Mouse (Mus musculus) embryonic facial prominence, embryonic 11.5 days (tissue): ENCODE data around the gene Plcl1. TPM values are rescaled to one million over a fixed set of nuclear protein-coding genes. Genes with fewer than 3 reads are reported as not detected.
"Not testable (repeated sequence)": the region's sequence is repeated elsewhere in the genome, so short reads cannot be mapped to it uniquely, and the experiment has no call there.

Experiments
- ATAC-seq: fragments of 200-750 bp; cut with Nextera tagmentation; replicated peaks from 2 replicates; pipeline ENCODE4 v1.8.0; 2017; ENCODE audit warnings: low read depth; ENCODE audit not compliant: insufficient number of reproducible peaks, low FRiP score, low TSS enrichment
- DNase-seq: peaks from one replicate; pipeline ENCODE4 v3.0.0-alpha.2; 2015; ENCODE audit warnings: low spot score
- H3K27ac ChIP-seq: fragments of 300-500 bp; sonication (generic); replicated peaks from 2 replicates; pipeline ENCODE4 v1.5.1; 2014; ENCODE audit warnings: mild to moderate bottlenecking, low read depth, low read length, control low read depth
- H3K27me3 ChIP-seq: fragments of 300-500 bp; sonication (generic); 2 replicates; pipeline ENCODE4 v1.6.1; 2014; ENCODE audit warnings: mild to moderate bottlenecking, low read length, moderate library complexity, mixed read lengths; ENCODE audit not compliant: control insufficient read depth, insufficient read depth
- H3K36me3 ChIP-seq: fragments of 300-500 bp; sonication (generic); replicated peaks from 2 replicates; pipeline ENCODE4 v1.6.1; 2014; ENCODE audit warnings: low read depth, mild to moderate bottlenecking, low read length, moderate library complexity, mixed read lengths; ENCODE audit not compliant: control insufficient read depth, insufficient read depth
- H3K4me1 ChIP-seq: fragments of 300-500 bp; sonication (generic); 2 replicates; pipeline ENCODE4 v1.6.1; 2014; ENCODE audit warnings: low read length, mixed read lengths; ENCODE audit not compliant: control insufficient read depth, insufficient read depth
- H3K4me2 ChIP-seq: fragments of 300-500 bp; sonication (generic); 2 replicates; pipeline ENCODE4 v1.6.1; 2014; ENCODE audit warnings: low read depth, mild to moderate bottlenecking, control low read depth, low read length, moderate library complexity
- H3K4me3 ChIP-seq: fragments of 300-500 bp; sonication (generic); 2 replicates; pipeline ENCODE4 v1.5.1; 2014; ENCODE audit warnings: low read depth, low read length, control low read depth
- H3K9ac ChIP-seq: fragments of 300-500 bp; sonication (generic); replicated peaks from 2 replicates; pipeline ENCODE4 v1.6.1; 2014; ENCODE audit warnings: mild to moderate bottlenecking, control low read depth, low read length
- H3K9me3 ChIP-seq: fragments of 300-500 bp; sonication (generic); replicated peaks from 2 replicates; pipeline ENCODE4 v1.6.1; 2016; ENCODE audit warnings: mild to moderate bottlenecking, low read length, inconsistent platforms, mixed read lengths; ENCODE audit not compliant: control insufficient read depth
- WGBS: fragments of 180-500 bp; shearing (Covaris S2); extraction: QIAGEN DNeasy Blood & Tissue Kit; methylation state at CpG from one replicate; pipeline ENCODE4 v1.1.7; 2014; 5-methylcytosine and 5-hydroxymethylcytosine counted together
- polyA plus RNA-seq: library from polyadenylated mRNA; unstranded; fragments of >200 nt; fragmentation: Nextera tagmentation; extraction: Ambion mirVana; gene quantifications from 2 replicates; pipeline ENCODE4 v1.2.1, GENCODE M21; 2014

Gene Plcl1
- polyA plus RNA-seq, 1 experiment from 2014 or later, result 1.2 TPM

DNA sequence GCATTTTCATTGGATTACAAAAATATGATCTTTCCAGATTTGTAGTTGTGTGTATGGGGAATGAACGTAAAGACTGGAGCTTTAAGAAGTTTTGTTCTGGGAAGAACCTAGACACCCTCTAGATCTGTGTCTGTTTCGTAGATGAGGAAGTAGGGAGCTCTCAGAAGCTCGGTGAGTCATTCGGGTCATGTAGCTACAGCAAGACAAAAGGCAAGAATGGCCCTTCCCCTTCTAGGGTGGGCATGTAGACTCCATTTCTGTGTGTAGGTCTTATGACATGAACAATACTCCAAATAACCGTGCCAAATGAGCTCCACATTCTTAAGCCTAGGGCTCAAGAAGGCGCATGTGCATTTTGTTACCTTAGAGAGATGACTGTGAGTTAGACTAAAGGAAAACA is 101.3 kb downstream of the Plcl1 start:
- Histone ChIP-seq H3K27me3 (no peaks in the 10 kb centered on the region), H3K27ac (no peak overlapping the region), H3K4me1 (no peaks in the 10 kb centered on the region), H3K4me2 (no peak overlapping the region), H3K9me3 (no peaks in the 10 kb centered on the region), H3K36me3 (no peaks in the 10 kb centered on the region), H3K9ac (no peak overlapping the region), H3K4me3 (no peak overlapping the region)
- ATAC-seq, result no peak
- 77% methylated on average over 6 of the region's 6 CpGs for WGBS
- DNase-seq, result peak; percentile 20

- H3K36me3 ChIP-seq, result no peaks in the 10 kb centered on the region
- DNase-seq (no peak), ATAC-seq (no peak)
- WGBS, result 87% methylated on average over 1 of the region's 1 CpGs
- no peak overlapping the region for H3K4me3 ChIP-seq
- H3K27me3 ChIP-seq, result no peaks in the 10 kb centered on the region
- H3K27ac ChIP-seq, result no peak overlapping the region
- H3K4me1 ChIP-seq, result no peaks in the 10 kb centered on the region
- no peak overlapping the region for H3K9ac ChIP-seq
- H3K4me2 ChIP-seq, result no peak overlapping the region
- H3K9me3 ChIP-seq, result no peaks in the 10 kb centered on the region
Observed at GRCm38 (mm10) chr1:55509587-55509986, 103.9 kb downstream of the Plcl1 start.

DNA sequence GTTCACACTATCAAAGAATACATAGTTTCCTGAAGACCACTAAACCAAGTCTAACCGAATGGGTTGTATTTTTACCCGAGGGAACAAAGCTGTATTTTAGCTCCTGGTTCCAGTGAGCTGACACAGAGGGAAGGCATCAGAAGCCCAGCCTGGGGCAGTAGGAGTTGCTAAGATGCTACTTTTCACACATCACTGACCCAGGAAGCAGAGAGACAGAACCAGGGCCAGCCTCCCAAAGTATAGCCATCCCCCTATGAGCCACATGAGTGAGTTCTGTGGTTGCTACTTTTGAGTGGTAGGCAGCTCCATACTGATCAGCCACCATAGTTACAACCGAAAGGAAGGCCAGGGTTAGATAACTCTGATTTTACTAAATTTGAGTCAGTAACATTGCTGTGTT is 106.4 kb downstream of the Plcl1 start:
- no peak for ATAC-seq
- WGBS, result 69% methylated on average over 3 of the region's 3 CpGs
- H3K4me3 ChIP-seq, result no peak overlapping the region
- no peaks in the 10 kb centered on the region for H3K36me3 ChIP-seq
- no peaks in the 10 kb centered on the region for H3K4me1 ChIP-seq
- H3K4me2 ChIP-seq, result no peak overlapping the region
- no peak for DNase-seq
- no peak overlapping the region for H3K9ac ChIP-seq
- no peaks in the 10 kb centered on the region for H3K27me3 ChIP-seq
- H3K9me3 ChIP-seq, result no peaks in the 10 kb centered on the region
- H3K27ac ChIP-seq, result no peak overlapping the region

DNA sequence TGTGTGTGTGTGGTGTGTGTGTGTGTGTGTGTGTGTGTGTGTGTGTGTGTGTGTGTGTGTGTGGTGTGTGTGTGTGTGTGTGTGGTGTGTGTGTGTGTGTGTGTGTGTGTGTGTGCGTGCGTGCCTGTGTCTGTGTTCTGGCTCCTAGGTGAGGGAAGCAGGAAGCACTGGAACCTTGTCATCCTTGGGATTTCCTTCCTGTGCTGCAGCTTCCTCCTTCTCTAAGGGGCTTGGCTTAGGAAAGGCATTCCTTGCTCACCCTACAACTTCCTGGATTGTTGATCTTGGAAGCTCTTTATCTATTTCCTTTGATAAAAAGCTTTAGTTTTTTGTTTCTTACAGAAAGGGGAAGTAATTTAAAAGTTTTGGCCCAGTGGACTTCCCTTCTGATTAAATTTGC is 107.1 kb downstream of the Plcl1 start:
- H3K27me3 ChIP-seq, H3K36me3 ChIP-seq, H3K4me2 ChIP-seq, H3K4me1 ChIP-seq, H3K9ac ChIP-seq, H3K9me3 ChIP-seq, H3K27ac ChIP-seq, DNase-seq, ATAC-seq, H3K4me3 ChIP-seq: not testable (repeated sequence)
- WGBS, result 80% methylated on average over 2 of the region's 2 CpGs

DNA sequence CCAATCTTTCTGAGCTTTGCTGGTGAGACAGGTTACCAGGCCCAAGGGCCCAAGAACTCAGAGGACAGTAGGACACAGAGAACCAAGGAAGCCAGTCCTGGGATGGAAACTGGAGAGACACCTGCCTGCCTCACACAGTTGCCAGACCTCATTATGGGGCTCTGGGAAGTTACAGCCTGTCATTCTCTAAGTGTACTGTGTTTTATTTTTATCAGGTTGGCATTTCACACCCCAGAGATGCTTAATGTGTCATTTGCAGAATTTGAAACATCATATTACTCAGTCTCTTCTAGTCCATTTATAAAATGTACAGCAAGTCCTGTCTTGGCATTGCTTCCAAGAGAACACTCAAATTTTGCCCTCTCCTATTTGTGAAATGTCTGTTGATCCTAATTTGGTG is 111.5 kb downstream of the Plcl1 start:
- ATAC-seq (no peak), DNase-seq (no peak)
- H3K27me3 ChIP-seq, result no peaks in the 10 kb centered on the region

DNA sequence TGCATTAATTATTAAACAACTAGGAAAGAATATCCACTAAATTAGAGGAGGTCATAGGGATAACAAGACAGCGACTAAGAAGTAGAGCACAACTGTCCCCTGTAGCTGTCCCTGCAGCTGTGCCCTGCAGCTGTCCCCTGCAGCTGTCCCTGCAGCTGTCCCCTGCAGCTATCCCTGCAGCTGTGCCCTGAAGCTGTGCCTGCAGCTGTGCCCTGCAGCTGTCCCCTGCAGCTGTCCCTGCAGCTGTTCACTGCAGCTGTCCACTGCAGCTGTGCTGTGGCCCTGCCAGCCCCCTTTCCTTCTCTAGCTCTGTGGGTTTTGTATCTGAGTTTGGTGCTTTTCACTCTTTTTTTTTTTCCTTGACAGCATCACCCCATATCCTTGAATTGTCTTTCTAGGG is 118.2 kb downstream of the Plcl1 start:
- 83% methylated on average over 1 of the region's 1 CpGs for WGBS

More for the DNA sequence above, 111.5 kb downstream of the Plcl1 start:
- Histone ChIP-seq H3K36me3 (no peaks in the 10 kb centered on the region), H3K4me1 (no peaks in the 10 kb centered on the region), H3K9me3 (no peaks in the 10 kb centered on the region), H3K4me2 (no peak overlapping the region), H3K9ac (no peak overlapping the region), H3K27ac (no peak overlapping the region), H3K4me3 (no peak overlapping the region)

GRCm38 (mm10) chr1:55525100-55525499 is 119.4 kb downstream of the Plcl1 start:
- Histone ChIP-seq H3K9ac (no peak overlapping the region), H3K4me1 (no peaks in the 10 kb centered on the region), H3K27ac (no peak overlapping the region), H3K4me2 (no peak overlapping the region), H3K27me3 (no peaks in the 10 kb centered on the region), H3K4me3 (no peak overlapping the region), H3K36me3 (no peaks in the 10 kb centered on the region), H3K9me3 (no peaks in the 10 kb centered on the region)
- no peak for DNase-seq
- no peak for ATAC-seq
- 77% methylated on average over 5 of the region's 5 CpGs for WGBS

More for the DNA sequence above, 118.2 kb downstream of the Plcl1 start:
- Histone ChIP-seq H3K4me3 (no peak overlapping the region), H3K4me2 (no peak overlapping the region), H3K27me3 (no peaks in the 10 kb centered on the region), H3K27ac (no peak overlapping the region), H3K36me3 (no peaks in the 10 kb centered on the region), H3K9ac (no peak overlapping the region), H3K9me3 (no peaks in the 10 kb centered on the region), H3K4me1 (no peaks in the 10 kb centered on the region)
- no peak for ATAC-seq
- no peak for DNase-seq

DNA sequence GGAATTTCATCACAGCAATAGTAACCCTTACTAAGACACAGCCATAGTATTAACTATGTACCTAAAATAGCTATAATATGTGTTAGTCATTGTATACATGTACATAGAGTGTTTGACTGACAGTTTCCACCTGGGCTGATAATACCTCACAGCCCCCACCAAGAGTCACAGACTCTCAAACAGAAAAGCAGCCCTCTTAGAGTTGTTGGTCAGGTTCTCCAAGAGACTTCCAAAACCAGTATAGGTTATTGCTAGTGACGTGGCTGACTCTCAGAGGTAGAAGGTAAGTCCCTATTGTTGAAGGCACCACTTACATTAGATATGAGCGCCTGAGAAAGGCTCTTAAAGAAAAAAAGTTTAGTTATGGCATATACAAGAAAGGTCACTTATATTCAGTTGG is 120.0 kb downstream of the Plcl1 start:
- Histone ChIP-seq H3K9me3 (no peaks in the 10 kb centered on the region), H3K27ac (no peak overlapping the region), H3K4me1 (no peaks in the 10 kb centered on the region), H3K27me3 (no peaks in the 10 kb centered on the region), H3K9ac (no peak overlapping the region), H3K4me2 (no peak overlapping the region), H3K36me3 (no peaks in the 10 kb centered on the region), H3K4me3 (no peak overlapping the region)
- ATAC-seq (no peak), DNase-seq (no peak)
- 88% methylated on average over 2 of the region's 2 CpGs for WGBS
